Mouse (Mus musculus): ENCODE data around the gene Paxx. TPM values are rescaled to one million over a fixed set of nuclear protein-coding genes. Genes with fewer than 3 reads are reported as not detected.

Gene Paxx
- polyA plus RNA-seq, 1 experiment from 2014 or later = 37.9 TPM

- H3K36me3 ChIP-seq (ENCODE audit: control insufficient read depth, insufficient read depth, low read length) = no peaks in the 10 kb centered on the region
- H3K9ac ChIP-seq (ENCODE audit: low read length) = peak overlapping the region; percentile 53
- peak overlapping the region; percentile 36 for H3K4me2 ChIP-seq (ENCODE audit: low read depth, low read length)
Measured at GRCm38 (mm10) chr2:25457022-25457896, 3.6 kb downstream of the Paxx start.

GRCm38 (mm10) chr2:25456205-25456953, 4.5 kb downstream of the Paxx start, which contains the start of gene Clic3:
Gene Clic3 (plus strand): TSS chr2:25456838.
- Histone ChIP-seq H3K36me3 (ENCODE audit: control insufficient read depth, insufficient read depth, low read length) (no peaks in the 10 kb centered on the region), H3K9me3 (ENCODE audit: control insufficient read depth, low read length) (no peaks in the 10 kb centered on the region), H3K4me2 (ENCODE audit: low read depth, low read length) (peak within 1 kb of the TSS; percentile 36), H3K9ac (ENCODE audit: low read length) (peak within 1 kb of the TSS; percentile 53), H3K27ac (ENCODE audit: low read length) (peak within 1 kb of the TSS; percentile 91), H3K27me3 (ENCODE audit: control insufficient read depth, insufficient read depth, low read depth, low read length) (no peaks in the 10 kb centered on the region), H3K4me3 (ENCODE audit: low read length) (peak within 1 kb of the TSS; percentile 34), H3K4me1 (replicated peaks; ENCODE audit: control insufficient read depth, insufficient read depth, low read length) (peaks cover 31% of the 10 kb centered on the region)
- ATAC-seq (ENCODE audit: low read depth) = peak; percentile 58
- WGBS = 43% methylated on average over 14 of the region's 14 CpGs

More at GRCm38 (mm10) chr2:25457022-25457896, 3.6 kb downstream of the Paxx start:
- H3K27ac ChIP-seq (ENCODE audit: low read length) = peak overlapping the region; percentile 91
- H3K4me3 ChIP-seq (ENCODE audit: low read length) = peak overlapping the region; percentile 34
- 68% methylated on average over 9 of the region's 9 CpGs for WGBS
- H3K27me3 ChIP-seq (ENCODE audit: control insufficient read depth, insufficient read depth, low read depth, low read length) = no peaks in the 10 kb centered on the region
- peak; percentile 45 for ATAC-seq (ENCODE audit: low read depth)
- no peaks in the 10 kb centered on the region for H3K9me3 ChIP-seq (ENCODE audit: control insufficient read depth, low read length)
- H3K4me1 ChIP-seq (replicated peaks; ENCODE audit: control insufficient read depth, insufficient read depth, low read length) = peaks cover 34% of the 10 kb centered on the region

GRCm38 (mm10) chr2:25452951-25453350, 7.9 kb downstream of the Paxx start:
- H3K4me1 ChIP-seq (replicated peaks; ENCODE audit: control insufficient read depth, insufficient read depth, low read length) = peaks cover 7% of the 10 kb centered on the region; the same call in 1 of the 2 replicates
- no peak overlapping the region for H3K27ac ChIP-seq (ENCODE audit: low read length)
- ATAC-seq (ENCODE audit: low read depth) = no peak
- no peak overlapping the region for H3K4me2 ChIP-seq (ENCODE audit: low read depth, low read length)
- no peak overlapping the region for H3K9ac ChIP-seq (ENCODE audit: low read length)
- no peaks in the 10 kb centered on the region for H3K9me3 ChIP-seq (ENCODE audit: control insufficient read depth, low read length)
- no peak overlapping the region for H3K4me3 ChIP-seq (ENCODE audit: low read length)
- 25% methylated on average over 1 of the region's 1 CpGs for WGBS
- H3K27me3 ChIP-seq (ENCODE audit: control insufficient read depth, insufficient read depth, low read depth, low read length) = no peaks in the 10 kb centered on the region
- no peaks in the 10 kb centered on the region for H3K36me3 ChIP-seq (ENCODE audit: control insufficient read depth, insufficient read depth, low read length)

GRCm38 (mm10) chr2:25450853-25451647, 9.8 kb downstream of the Paxx start:
- ATAC-seq (ENCODE audit: low read depth) = no peak; the same call in 1 of the 2 replicates
- no peaks in the 10 kb centered on the region for H3K27me3 ChIP-seq (ENCODE audit: control insufficient read depth, insufficient read depth, low read depth, low read length)
- H3K36me3 ChIP-seq (ENCODE audit: control insufficient read depth, insufficient read depth, low read length) = no peaks in the 10 kb centered on the region
- H3K27ac ChIP-seq (ENCODE audit: low read length) = no peak overlapping the region
- 75% methylated on average over 8 of the region's 8 CpGs for WGBS
- H3K4me1 ChIP-seq (replicated peaks; ENCODE audit: control insufficient read depth, insufficient read depth, low read length) = peaks cover 5% of the 10 kb centered on the region; the same call in 1 of the 2 replicates
- H3K9me3 ChIP-seq (ENCODE audit: control insufficient read depth, low read length) = no peaks in the 10 kb centered on the region
- H3K4me2 ChIP-seq (ENCODE audit: low read depth, low read length) = no peak overlapping the region
- no peak overlapping the region for H3K4me3 ChIP-seq (ENCODE audit: low read length)
- H3K9ac ChIP-seq (ENCODE audit: low read length) = no peak overlapping the region

- H3K27ac ChIP-seq (ENCODE audit: low read length) = no peak overlapping the region
- ATAC-seq (ENCODE audit: low read depth) = no peak
- no peaks in the 10 kb centered on the region for H3K4me1 ChIP-seq (replicated peaks; ENCODE audit: control insufficient read depth, insufficient read depth, low read length)
- no peaks in the 10 kb centered on the region for H3K36me3 ChIP-seq (ENCODE audit: control insufficient read depth, insufficient read depth, low read length)
- H3K27me3 ChIP-seq (ENCODE audit: control insufficient read depth, insufficient read depth, low read depth, low read length) = no peaks in the 10 kb centered on the region
- no peak overlapping the region for H3K4me2 ChIP-seq (ENCODE audit: low read depth, low read length)
- H3K9ac ChIP-seq (ENCODE audit: low read length) = no peak overlapping the region
- WGBS = 87% methylated on average over 14 of the region's 14 CpGs
- H3K9me3 ChIP-seq (ENCODE audit: control insufficient read depth, low read length) = no peaks in the 10 kb centered on the region
- no peak overlapping the region for H3K4me3 ChIP-seq (ENCODE audit: low read length)
Measured at GRCm38 (mm10) chr2:25442682-25443081, 18.2 kb downstream of the Paxx start.

GRCm38 (mm10) chr2:25441067-25441466, 19.8 kb downstream of the Paxx start:
- no peak for ATAC-seq (ENCODE audit: low read depth)
- Histone ChIP-seq H3K9ac (ENCODE audit: low read length) (no peak overlapping the region), H3K27ac (ENCODE audit: low read length) (no peak overlapping the region), H3K4me1 (replicated peaks; ENCODE audit: control insufficient read depth, insufficient read depth, low read length) (no peaks in the 10 kb centered on the region), H3K4me2 (ENCODE audit: low read depth, low read length) (no peak overlapping the region), H3K9me3 (ENCODE audit: control insufficient read depth, low read length) (no peaks in the 10 kb centered on the region), H3K4me3 (ENCODE audit: low read length) (no peak overlapping the region), H3K27me3 (ENCODE audit: control insufficient read depth, insufficient read depth, low read depth, low read length) (no peaks in the 10 kb centered on the region), H3K36me3 (ENCODE audit: control insufficient read depth, insufficient read depth, low read length) (no peaks in the 10 kb centered on the region)
- WGBS = 78% methylated on average over 20 of the region's 20 CpGs

GRCm38 (mm10) chr2:25436286-25436820, 24.5 kb downstream of the Paxx start:
- Histone ChIP-seq H3K27me3 (ENCODE audit: control insufficient read depth, insufficient read depth, low read depth, low read length) (no peaks in the 10 kb centered on the region), H3K4me2 (ENCODE audit: low read depth, low read length) (no peak overlapping the region), H3K9ac (ENCODE audit: low read length) (no peak overlapping the region), H3K27ac (ENCODE audit: low read length) (no peak overlapping the region), H3K9me3 (ENCODE audit: control insufficient read depth, low read length) (no peaks in the 10 kb centered on the region), H3K4me1 (replicated peaks; ENCODE audit: control insufficient read depth, insufficient read depth, low read length) (no peaks in the 10 kb centered on the region), H3K4me3 (ENCODE audit: low read length) (no peak overlapping the region), H3K36me3 (ENCODE audit: control insufficient read depth, insufficient read depth, low read length) (no peaks in the 10 kb centered on the region)
- 95% methylated on average over 10 of the region's 10 CpGs for WGBS
- no peak for ATAC-seq (ENCODE audit: low read depth)

GRCm38 (mm10) chr2:25434292-25434691, 26.6 kb downstream of the Paxx start:
- no peak overlapping the region for H3K4me3 ChIP-seq (ENCODE audit: low read length)
- H3K9ac ChIP-seq (ENCODE audit: low read length) = no peak overlapping the region
- 77% methylated on average over 8 of the region's 8 CpGs for WGBS
- H3K4me2 ChIP-seq (ENCODE audit: low read depth, low read length) = no peak overlapping the region
- H3K27ac ChIP-seq (ENCODE audit: low read length) = no peak overlapping the region
- H3K36me3 ChIP-seq (ENCODE audit: control insufficient read depth, insufficient read depth, low read length) = no peaks in the 10 kb centered on the region
- no peak for ATAC-seq (ENCODE audit: low read depth)
- no peaks in the 10 kb centered on the region for H3K9me3 ChIP-seq (ENCODE audit: control insufficient read depth, low read length)
- H3K4me1 ChIP-seq (replicated peaks; ENCODE audit: control insufficient read depth, insufficient read depth, low read length) = peaks cover 5% of the 10 kb centered on the region; the same call in 1 of the 2 replicates
- peaks cover 7% of the 10 kb centered on the region for H3K27me3 ChIP-seq (ENCODE audit: control insufficient read depth, insufficient read depth, low read depth, low read length)
